Mouse (Mus musculus) limb, embryonic 14.5 days (tissue): ENCODE results near the gene Fgfr2. TPM values are rescaled to one million over a fixed set of nuclear protein-coding genes. Genes with fewer than 3 reads are reported as not detected.
"Not testable (repeated sequence)": the region's sequence is repeated elsewhere in the genome, so short reads cannot be mapped to it uniquely, and the experiment has no call there.

Experiments used
- ATAC-seq: fragments of 200-750 bp; cut with Nextera tagmentation; 2 replicates; pipeline ENCODE4 v1.8.0; 2017; ENCODE audit warnings: low read depth, moderate number of reproducible peaks, moderate TSS enrichment; ENCODE audit not compliant: low FRiP score
- DNase-seq: peaks from one replicate; pipeline ENCODE4 v3.0.0-alpha.2; 2015; ENCODE audit warnings: low spot score
- H3K27ac ChIP-seq: fragments of 300-500 bp; sonication (generic); replicated peaks from 2 replicates; pipeline ENCODE4 v1.5.1; 2014; ENCODE audit warnings: low read depth, mild to moderate bottlenecking, low read length, moderate library complexity, mixed read lengths
- H3K27me3 ChIP-seq: fragments of 300-500 bp; sonication (generic); 2 replicates; pipeline ENCODE4 v1.6.1; 2014; ENCODE audit warnings: low read length, mixed read lengths; ENCODE audit not compliant: control insufficient read depth, insufficient read depth
- H3K36me3 ChIP-seq: fragments of 300-500 bp; sonication (generic); 2 replicates; pipeline ENCODE4 v1.6.1; 2014; ENCODE audit warnings: mild to moderate bottlenecking, low read length, moderate library complexity, mixed read lengths; ENCODE audit not compliant: control insufficient read depth, insufficient read depth
- H3K4me1 ChIP-seq: fragments of 300-500 bp; sonication (generic); 2 replicates; pipeline ENCODE4 v1.6.1; 2014; ENCODE audit warnings: antibody characterized with exemption, low read length, mixed read lengths; ENCODE audit not compliant: control insufficient read depth, insufficient read depth
- H3K4me2 ChIP-seq: fragments of 300-500 bp; sonication (generic); replicated peaks from 2 replicates; pipeline ENCODE4 v1.6.1; 2014; ENCODE audit warnings: low read depth, mild to moderate bottlenecking, low read length, moderate library complexity; ENCODE audit not compliant: severe bottlenecking
- H3K4me3 ChIP-seq: fragments of 300-500 bp; sonication (generic); replicated peaks from 2 replicates; pipeline ENCODE4 v1.5.1; 2014; ENCODE audit warnings: low read length
- H3K9ac ChIP-seq: fragments of 300-500 bp; sonication (generic); 2 replicates; pipeline ENCODE4 v1.6.1; 2014; ENCODE audit warnings: mild to moderate bottlenecking, low read depth, low read length, moderate library complexity; ENCODE audit not compliant: severe bottlenecking
- H3K9me3 ChIP-seq: fragments of 300-500 bp; sonication (generic); 2 replicates; pipeline ENCODE4 v1.6.1; 2016; ENCODE audit warnings: low read length; ENCODE audit not compliant: control insufficient read depth
- POLR2A ChIP-seq: fragments of 200-500 bp; IDR thresholded peaks from 2 replicates; pipeline ENCODE4 v1.8.0; 2012; ENCODE audit warnings: inconsistent platforms, mild to moderate bottlenecking, moderate library complexity, borderline replicate concordance; ENCODE audit not compliant: insufficient read depth, insufficient read length; ENCODE audit errors: extremely low read depth
- WGBS: fragments of 180-500 bp; shearing (Covaris S2); extraction: QIAGEN DNeasy Blood & Tissue Kit; methylation state at CpG from one replicate; pipeline ENCODE4 v1.1.7; 2014; 5-methylcytosine and 5-hydroxymethylcytosine counted together
- polyA plus RNA-seq, 2 experiments: library from polyadenylated mRNA; depleted of rRNA in 1 of 2; stranded (reverse) in 1 of 2; unstranded in 1 of 2; fragments of >200 nt; fragmentation: Nextera tagmentation in 1 of 2; extraction: Ambion mirVana in 1 of 2; gene quantifications; 2 replicates each; pipeline versions ENCODE4 v1.2.1 to v1.2.3; 2012 to 2014

The Fgfr2 gene
- polyA plus RNA-seq, 2 experiments: 131 to 133 TPM

DNA sequence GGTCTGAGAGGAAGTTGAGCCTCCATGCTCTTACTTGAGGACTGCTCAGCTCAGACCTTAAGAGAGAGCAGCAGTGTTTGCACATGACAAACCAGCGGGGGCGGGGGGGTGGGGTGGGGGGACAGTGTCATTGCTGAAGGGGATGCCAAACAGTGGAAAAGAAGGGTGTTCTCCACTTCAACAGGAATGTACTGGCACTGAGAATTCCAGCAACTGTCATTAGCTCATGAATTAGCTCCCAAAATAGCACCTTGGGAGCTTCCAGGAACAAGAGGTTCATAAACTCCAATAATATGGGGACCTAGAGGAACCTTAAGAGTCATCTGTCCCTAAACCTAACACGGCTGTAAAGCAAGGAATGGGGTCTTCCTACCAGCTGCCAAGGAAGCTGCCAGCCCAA is 680.0 kb downstream of the Fgfr2 start:
- no peak for ATAC-seq
- no peak for TF ChIP-seq POLR2A
- H3K27me3 ChIP-seq: no peaks in the 10 kb centered on the region
- no peak overlapping the region for H3K27ac ChIP-seq
- no peak overlapping the region for H3K4me2 ChIP-seq
- H3K36me3 ChIP-seq: no peaks in the 10 kb centered on the region
- no peak for DNase-seq
- H3K4me3 ChIP-seq: no peak overlapping the region
- no peaks in the 10 kb centered on the region for H3K9me3 ChIP-seq
- 80% methylated on average over 3 of the region's 3 CpGs for whole genome bisulfite sequencing
- H3K4me1 ChIP-seq: peaks cover 8% of the 10 kb centered on the region; the same call in 1 of the 2 replicates
- H3K9ac ChIP-seq: no peak overlapping the region

DNA sequence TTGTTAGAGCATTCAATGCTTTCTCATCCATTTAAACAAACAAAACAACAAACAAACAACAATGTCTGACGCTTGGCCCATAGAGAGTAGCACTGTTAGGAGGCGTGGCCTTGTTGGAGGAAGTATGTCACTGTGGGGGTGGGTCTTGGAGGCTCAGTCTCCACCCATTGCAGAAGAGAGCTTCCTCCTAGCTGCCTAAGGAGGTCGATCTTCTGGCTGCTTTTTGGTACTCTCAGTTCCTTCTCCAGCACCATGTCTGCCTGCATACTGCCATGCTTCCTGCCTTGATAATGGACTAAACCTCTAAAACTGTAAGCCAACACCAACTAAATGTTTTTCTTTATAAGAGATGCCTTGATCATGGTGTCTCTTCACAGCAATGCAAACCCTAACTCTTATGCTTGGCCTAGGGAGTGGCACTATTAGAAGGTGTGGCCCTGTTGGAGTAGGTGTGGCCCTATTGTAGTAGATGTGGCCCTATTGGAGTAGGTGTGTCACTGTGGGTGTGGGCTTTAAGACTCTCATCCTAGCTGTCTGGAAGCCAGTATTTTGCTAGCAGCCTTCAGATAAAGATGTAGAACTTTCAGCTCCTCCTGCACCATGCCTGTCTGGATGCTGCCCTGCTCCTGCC is 680.9 kb downstream of the Fgfr2 start:
- not testable (repeated sequence) for H3K4me3 ChIP-seq, H3K27ac ChIP-seq, H3K36me3 ChIP-seq, H3K4me1 ChIP-seq, H3K27me3 ChIP-seq, ATAC-seq, DNase-seq, H3K4me2 ChIP-seq, H3K9ac ChIP-seq, H3K9me3 ChIP-seq
- WGBS: 92% methylated on average over 3 of the region's 3 CpGs

DNA sequence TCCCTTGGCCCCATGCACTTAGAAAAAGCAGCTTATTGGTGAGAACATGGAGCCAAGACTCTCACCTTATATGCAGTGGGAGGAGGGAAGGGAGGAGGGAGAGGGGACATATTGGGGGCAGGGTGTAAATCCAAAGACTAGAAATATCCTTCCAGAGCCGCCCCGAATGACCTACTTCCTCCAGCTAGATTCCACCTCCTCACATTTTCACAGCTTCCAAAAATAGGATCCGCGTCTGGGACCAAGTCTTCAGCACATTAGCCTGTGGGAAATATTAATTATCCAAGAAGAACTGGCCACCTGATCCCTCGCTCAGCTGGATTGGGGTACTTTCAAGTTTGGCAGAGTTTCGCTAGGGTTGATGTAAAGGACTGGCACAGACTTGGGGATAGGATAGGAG is 683.2 kb downstream of the Fgfr2 start:
- DNase-seq: no peak
- WGBS: 81% methylated on average over 6 of the region's 6 CpGs
- H3K4me2 ChIP-seq: no peak overlapping the region
- peaks cover 8% of the 10 kb centered on the region; the same call in 1 of the 2 replicates for H3K4me1 ChIP-seq
- TF ChIP-seq POLR2A: no peak
- no peak overlapping the region for H3K9ac ChIP-seq
- no peak overlapping the region for H3K27ac ChIP-seq
- H3K36me3 ChIP-seq: no peaks in the 10 kb centered on the region
- no peaks in the 10 kb centered on the region for H3K9me3 ChIP-seq
- H3K4me3 ChIP-seq: no peak overlapping the region
- ATAC-seq: no peak
- H3K27me3 ChIP-seq: no peaks in the 10 kb centered on the region

DNA sequence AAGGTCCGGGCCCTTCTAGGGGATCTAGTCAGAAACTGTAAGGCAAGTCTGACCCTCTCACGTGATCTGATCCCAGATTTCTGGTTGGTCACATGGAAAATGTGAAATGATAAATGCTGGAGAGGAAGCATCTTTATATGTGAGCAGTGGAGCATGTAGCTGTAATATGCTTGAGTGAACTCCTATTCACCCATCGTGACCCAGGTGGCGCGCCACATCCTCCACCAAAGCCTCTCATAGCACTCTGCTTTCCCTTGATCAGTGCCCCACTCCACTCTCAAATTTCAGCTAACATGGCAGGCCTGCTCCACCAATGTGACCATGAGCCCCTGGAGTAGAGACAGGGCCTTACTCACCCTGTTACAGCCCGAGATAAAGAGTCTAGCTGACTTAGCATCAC is 685.1 kb downstream of the Fgfr2 start:
- no peak for DNase-seq
- Histone ChIP-seq H3K4me3 (no peak overlapping the region), H3K9me3 (no peaks in the 10 kb centered on the region), H3K36me3 (no peaks in the 10 kb centered on the region), H3K9ac (no peak overlapping the region), H3K27me3 (no peaks in the 10 kb centered on the region), H3K4me1 (no peaks in the 10 kb centered on the region), H3K4me2 (no peak overlapping the region), H3K27ac (no peak overlapping the region)
- ATAC-seq: no peak
- 86% methylated on average over 6 of the region's 6 CpGs for WGBS
- no peak for TF ChIP-seq POLR2A

DNA sequence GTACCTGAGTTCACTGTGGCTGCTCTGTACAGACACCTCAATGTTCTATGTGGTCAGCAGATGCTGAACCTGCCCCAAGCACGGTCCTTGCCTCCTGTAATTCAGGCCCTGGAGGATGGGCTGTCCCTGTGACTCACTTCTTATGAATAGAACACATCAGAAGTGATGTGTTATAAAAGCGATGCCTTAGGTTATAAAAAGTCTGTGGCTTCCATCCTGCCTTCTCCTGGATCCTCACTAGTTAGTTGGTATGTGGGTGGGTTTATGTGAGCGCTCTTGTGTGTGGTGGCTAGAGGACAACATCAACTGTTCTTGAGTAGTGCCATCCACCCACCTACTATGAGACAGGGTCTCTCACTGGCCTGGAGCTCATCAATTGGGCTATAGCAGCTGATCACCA is 685.7 kb downstream of the Fgfr2 start:
- Histone ChIP-seq H3K9ac (no peak overlapping the region), H3K4me1 (no peaks in the 10 kb centered on the region), H3K4me2 (no peak overlapping the region), H3K27ac (no peak overlapping the region), H3K9me3 (no peaks in the 10 kb centered on the region), H3K36me3 (no peaks in the 10 kb centered on the region), H3K27me3 (no peaks in the 10 kb centered on the region), H3K4me3 (no peak overlapping the region)
- ATAC-seq (no peak), DNase-seq (no peak)
- TF ChIP-seq POLR2A: no peak
- 88% methylated on average over 3 of the region's 3 CpGs for WGBS

DNA sequence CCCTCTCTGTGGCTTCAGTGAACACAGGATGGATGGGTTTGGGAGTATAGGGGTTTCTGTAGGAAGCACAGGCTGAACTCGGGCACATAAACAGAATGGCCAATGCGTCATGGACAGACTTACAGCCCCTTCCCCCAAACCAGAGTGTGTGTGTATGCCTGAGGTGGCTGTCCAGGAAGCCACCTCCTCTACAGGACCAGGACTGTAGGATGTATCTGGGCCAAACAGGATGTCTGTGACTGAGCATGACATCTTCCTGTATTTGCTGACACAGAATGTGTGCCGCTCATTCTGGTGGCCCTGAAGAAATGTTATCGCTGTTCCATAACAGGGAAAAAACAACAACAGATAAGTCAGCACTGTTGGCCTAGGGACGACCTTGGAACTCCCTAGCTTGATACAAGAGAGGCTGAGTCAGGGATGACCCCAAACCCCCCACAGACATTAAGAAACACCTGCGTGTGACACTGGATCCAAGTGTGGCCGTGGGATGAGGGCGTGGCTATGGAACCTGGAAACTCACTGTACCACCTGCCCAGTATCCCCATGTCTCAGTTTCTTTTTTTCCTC is 687.6 kb downstream of the Fgfr2 start:
- DNase-seq: no peak
- 83% methylated on average over 8 of the region's 8 CpGs for WGBS
- ATAC-seq: no peak

More for the DNA sequence above, 687.6 kb downstream of the Fgfr2 start:
- Histone ChIP-seq H3K27ac (no peak overlapping the region), H3K36me3 (no peaks in the 10 kb centered on the region), H3K9ac (no peak overlapping the region), H3K27me3 (no peaks in the 10 kb centered on the region), H3K4me3 (no peak overlapping the region), H3K4me1 (no peaks in the 10 kb centered on the region), H3K9me3 (no peaks in the 10 kb centered on the region), H3K4me2 (no peak overlapping the region)
- TF ChIP-seq POLR2A: no peak
